Mouse (Mus musculus) spleen, adult 2 months (tissue): ENCODE measurements around the gene Crhbp. TPM values are rescaled to one million over a fixed set of nuclear protein-coding genes. Genes with fewer than 3 reads are reported as not detected.

Experiments
- DNase-seq, 2 experiments: peaks; one replicate each; pipeline versions ENCODE4 v3.0.0 to v3.0.0-alpha.2; 2012 to 2021; ENCODE audit warnings: low spot score in 2 of 2, low read depth in 1 of 2
- H3K27ac ChIP-seq: fragments of 200-500 bp; 2 replicates; pipeline ENCODE4 v1.5.1; 2012; ENCODE audit warnings: low read length, inconsistent platforms; ENCODE audit not compliant: insufficient read depth
- H3K27me3 ChIP-seq: fragments of 200-500 bp; 2 replicates; pipeline ENCODE4 v1.6.1; 2012; ENCODE audit warnings: mild to moderate bottlenecking, moderate library complexity, low read length, inconsistent platforms; ENCODE audit not compliant: control insufficient read depth, insufficient read depth
- H3K36me3 ChIP-seq: fragments of 200-500 bp; 2 replicates; pipeline ENCODE4 v1.6.1; 2012; ENCODE audit warnings: mild to moderate bottlenecking, low read length, inconsistent platforms; ENCODE audit not compliant: control insufficient read depth, insufficient read depth
- H3K4me1 ChIP-seq: fragments of 200-500 bp; 2 replicates; pipeline ENCODE4 v1.6.1; 2011; ENCODE audit warnings: inconsistent platforms; ENCODE audit not compliant: control insufficient read depth, insufficient read depth, insufficient read length
- H3K4me3 ChIP-seq: fragments of 200-500 bp; 2 replicates; pipeline ENCODE4 v1.5.1; 2011; ENCODE audit warnings: mild to moderate bottlenecking, inconsistent platforms; ENCODE audit not compliant: insufficient read depth, insufficient read length; ENCODE audit errors: extremely low read depth
- CTCF ChIP-seq: fragments of 200-500 bp; IDR thresholded peaks from 2 replicates; pipeline ENCODE4 v1.5.1; 2011; ENCODE audit warnings: mild to moderate bottlenecking, inconsistent platforms; ENCODE audit not compliant: insufficient read depth, insufficient read length, insufficient replicate concordance; ENCODE audit errors: extremely low read depth
- POLR2A ChIP-seq: fragments of 200-500 bp; IDR thresholded peaks from 2 replicates; pipeline ENCODE4 v1.6.1; 2011; ENCODE audit warnings: low read depth, low read length, inconsistent platforms
- WGBS: fragments of 180-500 bp; shearing (Covaris S2); methylation state at CpG from one replicate; pipeline ENCODE4 v1.1.7; 2018; 5-methylcytosine and 5-hydroxymethylcytosine counted together
- polyA plus RNA-seq: library from polyadenylated mRNA; depleted of rRNA; stranded (reverse); fragments of >200 nt; gene quantifications from 2 replicates; pipeline ENCODE4 v1.2.3, GENCODE M21; 2012; rRNA removed

The Crhbp gene
- polyA plus RNA-seq, 1 experiment, result not detected

- Histone ChIP-seq H3K4me1 (peaks cover 2% of the 10 kb centered on the region; the same call in 1 of the 2 replicates), H3K4me3 (no peak overlapping the region), H3K36me3 (no peaks in the 10 kb centered on the region), H3K27ac (no peak overlapping the region), H3K27me3 (no peaks in the 10 kb centered on the region)
- 6% methylated on average over 5 of the region's 5 CpGs for WGBS
- no peak for TF ChIP-seq CTCF
- TF ChIP-seq POLR2A, result no peak
- no peak for DNase-seq
Measured at GRCm38 (mm10) chr13:95382418-95382817, 62.3 kb downstream of the Crhbp start.

Other genes starting within 250 kb of the Crhbp start
- gene Pde8b, start 194.6 kb downstream of the Crhbp start, polyA plus RNA-seq, result 0.46 and 0.71 TPM in 2 replicates
- gene Zbed3, start 121.3 kb downstream of the Crhbp start, polyA plus RNA-seq, result 9.4 and 12.4 TPM in 2 replicates
- 10.9 and 16.0 TPM in 2 replicates for gene Aggf1, start 69.6 kb downstream of the Crhbp start, polyA plus RNA-seq
- gene S100z, start 33.8 kb upstream of the Crhbp start, polyA plus RNA-seq, result not detected in 2 replicates
- 6.3 and 7.7 TPM in 2 replicates for gene F2rl1, start 80.3 kb upstream of the Crhbp start, polyA plus RNA-seq
- 25.6 and 30.7 TPM in 2 replicates for gene F2r, start 173.6 kb upstream of the Crhbp start, polyA plus RNA-seq